Mouse (Mus musculus): ENCODE measurements around the gene Heyl.
"Not testable (repeated sequence)": the region's sequence is repeated elsewhere in the genome, so short reads cannot be mapped to it uniquely, and the experiment has no call there.

Gene Heyl

DNA sequence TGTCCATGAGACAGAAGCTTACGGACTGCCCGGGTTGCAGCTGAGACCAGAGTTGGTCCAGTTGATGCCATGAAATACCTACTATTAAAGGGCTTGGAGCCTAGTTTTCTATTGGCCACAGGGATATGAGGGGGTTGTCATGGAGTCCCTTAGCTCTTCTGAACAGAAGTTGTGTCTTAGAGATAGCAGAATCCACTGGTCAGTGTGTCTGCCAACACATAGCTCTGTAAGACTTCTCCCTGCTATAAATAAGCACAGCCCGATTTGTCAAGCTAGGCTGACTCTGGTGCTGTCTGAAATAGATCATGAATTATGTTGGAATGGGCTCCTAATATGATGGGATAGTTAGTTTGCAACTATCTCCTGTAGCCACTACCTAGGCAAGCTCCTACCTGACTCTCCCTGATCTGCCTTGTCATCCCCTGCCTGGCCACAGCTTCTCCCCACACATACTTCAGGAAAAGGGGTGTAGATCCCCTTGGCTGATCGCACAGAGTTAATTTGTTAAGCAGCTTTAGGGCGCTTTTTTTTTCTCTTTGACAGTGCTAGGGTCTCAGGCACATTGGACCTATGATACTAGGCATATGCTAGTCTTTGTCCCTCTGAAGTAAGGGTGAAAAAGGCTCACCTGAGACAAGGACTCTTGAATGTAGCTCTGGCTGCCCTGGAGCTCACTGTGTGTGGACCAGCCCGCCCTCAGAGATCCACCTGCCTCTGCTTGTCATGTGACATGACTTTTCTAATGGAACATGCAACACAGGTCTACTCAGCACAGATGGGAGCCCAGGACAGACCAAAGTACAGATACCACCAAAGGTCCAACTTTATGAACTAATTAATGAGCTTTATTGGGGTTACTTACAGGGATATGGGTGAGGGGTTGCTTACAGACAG is 51.6 kb downstream of the Heyl start:
- DNase-seq (ENCODE audit: low spot score in 2 of 2) = no peak

DNA sequence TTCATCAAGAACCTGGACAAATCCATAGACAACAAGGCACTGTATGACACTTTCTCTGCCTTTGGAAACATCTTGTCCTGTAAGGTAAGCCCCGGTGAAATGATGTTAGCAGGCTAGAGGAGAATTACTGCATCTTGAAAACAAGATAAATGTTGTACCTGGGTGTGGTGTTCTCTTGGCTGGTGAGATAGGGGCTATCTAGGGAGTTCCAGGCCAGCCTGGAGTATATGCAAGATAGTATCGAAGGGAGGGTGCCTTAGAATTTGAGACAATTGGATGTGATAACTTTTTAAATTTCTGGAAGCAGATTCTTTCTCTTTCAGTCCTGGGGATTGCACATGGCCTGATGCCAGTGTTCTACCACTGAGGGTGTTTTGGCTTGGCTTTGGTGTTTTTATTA is 53.4 kb downstream of the Heyl start:
- no peak for DNase-seq (ENCODE audit: low spot score in 2 of 2)

DNA sequence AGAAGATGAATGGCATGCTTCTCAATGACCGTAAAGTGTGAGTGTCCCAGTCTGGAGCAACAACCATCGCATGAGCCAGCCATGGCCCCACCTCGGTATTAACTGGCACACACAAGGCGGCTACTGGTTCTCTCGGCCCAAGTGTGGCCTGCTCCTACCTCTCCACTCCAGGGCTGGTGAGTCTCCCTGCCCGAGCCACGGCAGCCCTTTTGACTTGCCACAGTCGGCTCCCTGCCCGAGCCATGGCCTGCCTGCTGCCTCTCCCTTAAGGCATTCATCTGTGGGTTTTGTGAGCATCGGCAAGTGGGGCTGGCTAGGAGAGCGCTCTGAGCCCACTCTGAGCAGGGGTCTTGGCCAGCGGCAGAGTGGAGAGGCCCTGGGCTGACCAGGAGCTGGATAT is 55.7 kb downstream of the Heyl start:
- no peak for DNase-seq (ENCODE audit: low spot score in 2 of 2)

DNA sequence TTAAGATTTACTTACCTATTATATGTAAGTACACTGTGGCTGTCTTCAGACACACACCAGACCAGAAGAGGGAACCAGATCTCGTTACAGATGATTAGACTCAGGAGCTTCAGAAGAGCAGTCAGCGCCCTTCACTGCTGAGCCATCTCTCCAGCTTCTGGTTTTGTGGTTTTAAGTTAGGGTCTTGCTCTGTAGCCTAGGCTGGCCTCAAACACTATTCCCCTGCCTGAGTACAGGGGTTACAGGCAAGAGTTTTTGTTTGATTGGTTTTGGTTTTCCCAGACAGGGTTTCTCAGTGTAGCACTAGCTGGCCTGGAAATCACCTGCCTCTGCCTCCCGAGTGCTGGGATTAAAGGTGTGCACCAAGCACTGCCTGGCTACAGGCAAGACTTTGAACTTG is 59.0 kb downstream of the Heyl start:
- DNase-seq (ENCODE audit: low spot score in 2 of 2) = no peak

DNA sequence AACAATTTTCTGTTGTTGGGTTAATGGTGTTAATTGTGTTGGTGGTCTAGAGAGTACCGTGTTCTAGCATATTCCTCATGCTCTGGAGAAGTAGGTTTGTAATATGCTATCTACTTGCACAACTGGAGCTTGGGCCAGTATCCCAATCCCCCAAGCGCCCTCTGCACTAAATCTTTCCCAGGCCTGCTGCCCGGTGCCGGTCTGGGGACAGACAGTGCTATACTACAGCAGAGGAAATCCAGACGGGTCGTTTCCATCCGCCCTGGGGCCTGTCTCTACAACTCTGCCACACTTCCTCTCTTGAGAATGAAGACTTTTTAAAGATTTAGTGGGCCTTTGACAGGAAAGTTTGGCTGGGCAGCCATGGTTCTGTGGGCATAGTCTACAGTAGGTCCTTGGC is 59.6 kb downstream of the Heyl start:
- peak in 1 of 2 experiments; percentile 41 for DNase-seq (ENCODE audit: low spot score in 2 of 2)

DNA sequence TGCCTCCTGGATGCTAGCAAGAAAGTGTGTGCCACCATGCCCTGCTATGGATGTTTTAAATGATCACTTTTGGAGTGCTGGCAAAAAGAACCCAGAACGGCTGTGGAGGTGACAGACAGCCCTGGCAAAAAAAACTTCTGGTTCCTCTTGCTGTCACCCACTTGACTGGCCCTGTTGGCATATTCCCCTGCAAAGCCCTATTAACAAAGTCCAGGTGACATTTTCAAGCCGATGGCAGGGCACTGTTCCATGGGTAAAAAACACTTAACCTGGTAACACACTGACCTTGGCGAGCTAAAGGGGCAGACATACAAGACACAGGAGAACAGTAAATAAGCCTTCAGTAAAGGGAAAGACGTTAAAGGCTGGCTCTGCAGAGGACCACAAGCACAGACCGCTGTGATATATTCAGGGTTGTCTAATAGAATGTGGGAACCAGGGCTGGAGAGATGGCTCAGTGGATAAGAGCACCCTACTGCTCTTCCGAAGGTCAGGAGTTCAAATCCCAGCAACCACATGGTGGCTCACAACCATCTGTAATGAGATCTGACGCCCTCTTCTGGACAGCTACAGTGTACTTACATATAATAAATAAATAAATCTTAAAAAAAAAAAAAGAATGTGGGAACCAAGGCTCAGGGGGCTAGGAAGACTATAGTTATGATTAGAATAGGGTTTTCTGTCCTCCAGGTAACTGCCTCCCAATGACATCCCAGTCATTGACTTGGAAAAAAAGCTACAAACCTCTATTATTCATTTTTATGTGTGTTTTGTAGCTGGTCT is 60.5 kb downstream of the Heyl start:
- no peak for DNase-seq (ENCODE audit: low spot score in 2 of 2)

DNA sequence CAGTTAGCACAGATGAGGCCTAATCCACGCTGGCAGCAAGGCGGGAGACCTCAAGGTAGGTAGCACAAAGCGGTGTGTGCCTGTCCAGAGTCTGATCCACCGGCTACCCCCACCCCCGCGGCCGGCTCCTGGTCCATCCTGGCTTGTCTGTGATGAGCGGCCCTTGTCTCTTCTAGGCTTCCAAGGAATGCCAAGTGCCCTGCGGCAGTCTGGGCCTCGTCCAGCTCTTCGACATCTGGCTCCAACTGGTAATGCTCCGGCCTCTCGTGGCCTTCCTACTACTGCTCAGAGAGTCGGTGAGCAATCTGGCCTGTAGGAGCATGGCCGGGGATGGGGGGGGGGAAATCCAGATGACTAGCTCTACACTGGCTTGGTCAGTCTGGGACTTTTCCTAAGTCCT is 61.7 kb downstream of the Heyl start:
- DNase-seq (ENCODE audit: low spot score in 2 of 2) = not testable (repeated sequence)

DNA sequence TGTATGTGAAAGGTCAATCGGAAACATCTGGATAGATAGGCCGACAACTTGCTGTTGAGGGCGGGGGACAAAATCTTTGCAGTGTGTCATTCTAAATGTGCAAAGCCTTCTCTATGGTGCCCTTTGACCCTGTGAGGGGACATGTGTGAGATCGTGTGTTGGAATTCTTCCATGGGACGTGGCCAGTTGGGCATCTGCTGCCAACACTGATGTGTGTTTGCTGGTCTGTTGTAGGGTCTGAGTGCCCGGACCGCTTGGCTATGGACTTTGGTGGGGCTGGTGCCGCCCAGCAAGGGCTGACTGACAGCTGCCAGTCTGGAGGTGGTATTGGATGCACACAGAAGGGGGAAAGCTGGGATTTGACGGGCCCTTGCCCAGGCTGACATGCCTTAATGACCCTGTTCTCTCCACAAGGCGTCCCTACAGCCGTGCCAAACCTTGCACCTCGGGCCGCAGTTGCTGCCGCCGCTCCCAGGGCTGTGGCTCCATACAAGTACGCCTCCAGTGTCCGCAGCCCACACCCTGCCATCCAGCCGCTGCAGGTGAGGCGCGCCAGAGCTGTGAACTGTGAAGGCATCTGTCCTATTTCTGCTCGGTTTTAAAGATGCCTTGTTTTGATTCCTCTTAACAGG is 62.3 kb downstream of the Heyl start:
- no peak for DNase-seq (ENCODE audit: low spot score in 2 of 2)

DNA sequence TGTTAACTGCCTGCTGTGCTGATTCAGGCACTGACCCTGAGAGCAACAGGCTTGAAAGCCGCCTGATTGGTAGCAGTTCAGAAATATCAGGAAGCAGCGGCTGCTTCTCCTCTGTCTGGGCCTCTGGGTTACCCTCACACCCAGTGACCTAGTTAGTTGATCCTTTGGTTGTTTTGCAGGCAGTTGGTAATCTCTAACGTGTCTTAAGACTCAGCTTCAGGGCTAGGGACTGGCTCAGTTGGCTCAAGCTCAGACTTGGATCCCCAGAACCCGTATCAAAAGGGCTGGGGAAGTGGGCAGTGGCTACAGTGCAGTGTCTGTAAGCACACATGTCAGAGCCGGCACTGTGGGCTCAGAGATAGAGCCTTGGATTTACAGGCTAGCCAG is 62.8 kb downstream of the Heyl start:
- no peak for DNase-seq (ENCODE audit: low spot score in 2 of 2)

DNA sequence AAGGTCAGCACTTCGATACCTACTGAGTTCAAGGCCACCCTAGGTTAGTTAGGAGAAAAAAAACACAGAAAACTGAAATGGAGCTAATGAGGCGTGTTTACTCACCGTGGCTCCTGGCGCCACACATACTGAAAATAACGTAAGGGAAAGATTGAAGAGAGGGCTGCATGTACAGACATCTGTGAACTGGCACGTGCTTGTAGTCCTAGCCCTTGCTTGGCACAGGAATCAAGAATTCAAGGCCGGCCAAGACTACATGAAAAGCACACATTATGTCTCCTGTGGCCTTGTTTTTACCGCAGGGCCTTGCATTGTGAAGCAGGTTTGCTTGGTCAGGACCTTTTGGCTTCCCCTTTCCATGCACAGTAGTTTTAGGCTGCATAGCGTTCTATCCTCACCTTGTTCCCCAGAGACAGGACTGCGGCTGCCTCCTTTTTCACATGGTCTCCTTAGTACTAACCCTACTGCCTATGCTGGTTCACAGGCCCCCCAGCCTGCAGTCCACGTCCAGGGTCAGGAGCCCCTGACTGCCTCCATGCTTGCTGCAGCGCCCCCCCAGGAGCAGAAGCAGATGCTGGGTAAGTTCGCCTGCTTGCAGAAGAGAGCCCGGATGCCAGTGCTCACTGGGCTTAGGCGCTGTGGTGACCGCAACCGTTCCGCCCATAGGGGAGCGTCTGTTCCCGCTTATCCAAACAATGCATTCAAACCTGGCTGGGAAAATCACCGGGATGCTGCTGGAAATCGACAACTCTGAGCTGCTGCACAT is 64.0 kb downstream of the Heyl start:
- no peak for DNase-seq (ENCODE audit: low spot score in 2 of 2)

DNA sequence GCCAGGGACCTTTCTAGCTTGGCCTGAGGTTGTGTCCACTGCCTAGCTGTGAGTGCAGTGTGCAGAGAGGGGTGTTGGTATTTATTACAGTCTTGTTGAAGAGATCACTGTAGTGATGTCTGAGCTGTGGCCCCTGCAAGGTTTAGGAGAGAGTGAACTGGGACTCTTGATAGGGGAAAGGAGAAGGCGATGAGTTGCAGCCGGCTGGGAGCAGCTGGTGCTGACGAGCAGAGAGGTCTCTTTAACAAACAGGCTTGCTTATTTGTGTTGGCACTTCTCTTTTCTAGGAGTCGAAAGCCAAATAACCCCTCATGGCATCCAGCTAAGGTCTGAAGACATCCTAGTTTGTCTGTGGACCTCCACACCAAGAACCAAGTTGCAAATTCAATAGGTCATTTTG is 64.9 kb downstream of the Heyl start:
- no peak for DNase-seq (ENCODE audit: low spot score in 2 of 2)

DNA sequence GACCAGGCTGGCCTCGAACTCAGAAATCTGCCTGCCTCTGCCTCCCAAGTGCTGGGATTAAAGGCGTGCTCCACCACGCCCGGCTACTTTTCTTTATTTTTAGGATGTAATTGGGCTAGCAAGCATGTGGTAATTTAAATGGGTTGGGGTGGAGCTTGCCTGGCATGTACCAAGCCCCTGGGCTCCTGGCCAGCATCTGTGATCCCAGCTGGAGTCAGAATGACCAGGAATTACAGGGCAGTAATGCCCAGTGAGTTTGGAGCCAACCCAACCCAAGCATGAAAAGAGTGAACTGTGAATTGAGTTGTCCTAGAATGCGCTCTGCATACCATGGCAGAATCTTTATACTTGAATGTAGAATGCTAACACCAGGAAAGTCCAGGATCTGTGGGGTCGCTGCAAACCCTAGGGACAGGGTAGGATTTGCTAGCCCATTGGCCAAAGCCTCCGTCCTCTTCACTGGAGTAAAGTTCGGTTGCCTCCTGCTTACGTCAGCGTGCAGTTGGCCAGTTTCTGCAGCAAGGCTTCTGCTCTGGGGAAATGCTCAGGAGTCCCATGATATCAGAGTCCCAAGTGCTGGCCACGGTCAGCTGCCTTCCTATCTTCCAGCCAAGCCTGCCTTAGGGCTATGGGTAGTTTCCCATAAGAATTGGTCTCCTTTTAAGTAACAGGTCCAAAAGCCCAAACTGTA is 65.8 kb downstream of the Heyl start:
- DNase-seq (ENCODE audit: low spot score in 2 of 2) = peak in 1 of 2 experiments; percentile 64

Data from urinary bladder, postnatal 36 days (tissue).